Mouse (Mus musculus) kidney, embryonic 16.5 days (tissue): ENCODE data around the gene Gm9008. TPM values are rescaled to one million over a fixed set of nuclear protein-coding genes. Genes with fewer than 3 reads are reported as not detected.
"Not testable (repeated sequence)": the region's sequence is repeated elsewhere in the genome, so short reads cannot be mapped to it uniquely, and the experiment has no call there.

Experiments used
- ATAC-seq: fragments of 200-750 bp; cut with Nextera tagmentation; 2 replicates; pipeline ENCODE4 v1.8.0; 2017; ENCODE audit warnings: moderate TSS enrichment; ENCODE audit not compliant: low FRiP score, low TSS enrichment
- H3K27ac ChIP-seq: fragments of 300-500 bp; sonication (generic); 2 replicates; pipeline ENCODE4 v1.5.1; 2014; ENCODE audit warnings: low read length
- H3K27me3 ChIP-seq: fragments of 300-500 bp; sonication (generic); 2 replicates; pipeline ENCODE4 v1.6.1; 2014; ENCODE audit warnings: low read length, control low read depth, mixed read lengths; ENCODE audit not compliant: insufficient read depth
- H3K36me3 ChIP-seq: fragments of 300-500 bp; sonication (generic); 2 replicates; pipeline ENCODE4 v1.6.1; 2014; ENCODE audit warnings: low read length, control low read depth, mixed read lengths; ENCODE audit not compliant: insufficient read depth
- H3K4me1 ChIP-seq: fragments of 300-500 bp; sonication (generic); 2 replicates; pipeline ENCODE4 v1.6.1; 2014; ENCODE audit warnings: low read length, control low read depth, mixed read lengths; ENCODE audit not compliant: insufficient read depth
- H3K4me2 ChIP-seq: fragments of 300-500 bp; sonication (generic); replicated peaks from 2 replicates; pipeline ENCODE4 v1.6.1; 2014; ENCODE audit warnings: low read depth, low read length
- H3K4me3 ChIP-seq: fragments of 300-500 bp; sonication (generic); 2 replicates; pipeline ENCODE4 v1.5.1; 2014; ENCODE audit warnings: mild to moderate bottlenecking, low read length
- H3K9ac ChIP-seq: fragments of 300-500 bp; sonication (generic); replicated peaks from 2 replicates; pipeline ENCODE4 v1.6.1; 2014; ENCODE audit warnings: low read length
- H3K9me3 ChIP-seq: fragments of 300-500 bp; sonication (generic); 2 replicates; pipeline ENCODE4 v1.6.1; 2016; ENCODE audit warnings: low read length, control low read depth
- WGBS: fragments of 180-500 bp; shearing (Covaris S2); extraction: QIAGEN DNeasy Blood & Tissue Kit; methylation state at CpG from one replicate; pipeline ENCODE4 v1.1.7; 2014; 5-methylcytosine and 5-hydroxymethylcytosine counted together
- polyA plus RNA-seq: library from polyadenylated mRNA; unstranded; fragments of >200 nt; fragmentation: Nextera tagmentation; extraction: Ambion mirVana; gene quantifications from 2 replicates; pipeline ENCODE4 v1.2.1, GENCODE M21; 2015

Gm9008 gene
- 0.10 and 0.14 TPM in 2 replicates for polyA plus RNA-seq

- H3K9ac ChIP-seq, H3K27me3 ChIP-seq, H3K9me3 ChIP-seq, H3K27ac ChIP-seq, H3K4me3 ChIP-seq, H3K36me3 ChIP-seq, H3K4me2 ChIP-seq, ATAC-seq, H3K4me1 ChIP-seq: not testable (repeated sequence)
- WGBS, result 95% methylated on average over 18 of the region's 22 CpGs
Observed at GRCm38 (mm10) chr6:76497054-76497835, at the start of gene Gm9008. TSS of gene Gm9008 (minus strand) at chr6:76497784.

- ATAC-seq, result no peak
- H3K4me1 ChIP-seq, result no peaks in the 10 kb centered on the region
- no peak overlapping the region for H3K4me3 ChIP-seq
- no peak overlapping the region for H3K4me2 ChIP-seq
- no peaks in the 10 kb centered on the region for H3K36me3 ChIP-seq
- no peak overlapping the region for H3K9ac ChIP-seq
- no peaks in the 10 kb centered on the region for H3K9me3 ChIP-seq
- 77% methylated on average over 4 of the region's 4 CpGs for WGBS
- no peaks in the 10 kb centered on the region for H3K27me3 ChIP-seq
- H3K27ac ChIP-seq, result no peak overlapping the region
Observed at GRCm38 (mm10) chr6:76521975-76522641, 24.5 kb upstream of the Gm9008 start.

- H3K27me3 ChIP-seq, result no peaks in the 10 kb centered on the region
- no peak overlapping the region for H3K27ac ChIP-seq
- no peaks in the 10 kb centered on the region for H3K4me1 ChIP-seq
- no peak overlapping the region for H3K4me2 ChIP-seq
- H3K9ac ChIP-seq, result no peak overlapping the region
- no peak overlapping the region for H3K4me3 ChIP-seq
- no peaks in the 10 kb centered on the region for H3K9me3 ChIP-seq
- ATAC-seq, result no peak
- H3K36me3 ChIP-seq, result no peaks in the 10 kb centered on the region
Observed at GRCm38 (mm10) chr6:76510200-76510599, 12.6 kb upstream of the Gm9008 start.

GRCm38 (mm10) chr6:76496335-76496734, 1.2 kb downstream of the Gm9008 start:
- not testable (repeated sequence) for H3K4me2 ChIP-seq, ATAC-seq, H3K9ac ChIP-seq, H3K4me1 ChIP-seq, H3K36me3 ChIP-seq, H3K27ac ChIP-seq, H3K9me3 ChIP-seq, H3K4me3 ChIP-seq, H3K27me3 ChIP-seq
- 91% methylated on average over 11 of the region's 12 CpGs for WGBS

GRCm38 (mm10) chr6:76468194-76468593, 29.4 kb downstream of the Gm9008 start:
- Histone ChIP-seq H3K4me2 (no peak overlapping the region), H3K27ac (no peak overlapping the region), H3K9ac (no peak overlapping the region), H3K4me1 (no peaks in the 10 kb centered on the region), H3K9me3 (no peaks in the 10 kb centered on the region), H3K27me3 (no peaks in the 10 kb centered on the region), H3K36me3 (no peaks in the 10 kb centered on the region), H3K4me3 (no peak overlapping the region)
- WGBS, result 20% methylated on average over 2 of the region's 2 CpGs
- no peak for ATAC-seq
